Mouse (Mus musculus): Measurements from ENCODE around the gene Susd1.

DNA sequence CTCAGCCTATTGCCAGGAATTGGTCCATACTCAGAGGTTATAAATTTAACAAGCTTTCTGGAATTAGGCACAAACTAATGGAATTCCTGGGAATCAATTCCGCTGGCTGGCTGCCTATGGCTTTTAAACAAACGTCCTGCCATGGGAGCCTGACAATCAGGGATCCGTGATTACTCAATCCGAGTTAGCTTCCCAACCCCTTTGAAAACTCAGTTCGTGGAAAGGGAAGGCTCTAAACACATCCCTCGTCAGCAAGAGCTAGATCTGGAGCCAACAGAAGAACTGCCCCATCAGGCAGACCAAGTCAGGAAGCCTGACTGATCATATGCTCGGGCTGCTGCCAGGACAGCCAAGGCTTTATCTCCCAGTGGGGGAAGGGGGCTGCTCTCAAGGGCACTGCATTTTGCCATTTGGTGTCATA is 115.2 kb downstream of the Susd1 start:
- no peak for TF ChIP-seq EP300 (IDR thresholded peaks at IDR 0.05; ENCODE audit: insufficient read depth, low read depth, low read length)
- TF ChIP-seq CTCF (IDR thresholded peaks at IDR 0.05): no peak
- TF ChIP-seq POLR2A (IDR thresholded peaks at IDR 0.05; ENCODE audit: insufficient read depth, low read depth, low read length): no peak
